Mouse (Mus musculus): ENCODE measurements around the gene Smco3. TPM values are rescaled to one million over a fixed set of nuclear protein-coding genes. Genes with fewer than 3 reads are reported as not detected.
"Not testable (repeated sequence)": the region's sequence is repeated elsewhere in the genome, so short reads cannot be mapped to it uniquely, and the experiment has no call there.

Smco3 gene
- total RNA-seq (2021): 1 to 10 TPM; 2.0 to 4.0 TPM

DNA sequence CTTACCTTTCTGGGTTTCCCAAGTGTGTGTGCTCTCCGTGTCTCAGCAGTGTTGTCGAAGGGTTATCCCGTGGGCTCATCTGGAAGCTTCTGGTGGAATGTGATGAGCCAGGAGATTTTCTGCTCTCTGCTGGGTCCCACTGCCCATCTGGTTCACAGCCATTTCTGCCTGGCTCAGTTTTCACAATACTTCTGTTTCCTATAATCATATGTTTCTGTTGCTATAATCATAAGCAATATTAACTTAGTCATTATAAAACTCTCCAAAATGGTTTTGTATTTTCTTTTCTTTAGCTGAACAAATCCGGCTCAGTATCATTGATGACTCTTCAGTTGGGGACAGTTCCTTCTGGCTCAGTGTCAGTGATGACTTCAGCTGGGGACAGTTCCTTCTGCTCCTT, at the start of gene Smco3:
TSS of gene Smco3 (minus strand) at position 101 of the 400 bp plus-strand sequence.
- intact Hi-C loops (cut with DNase I): no loop called here
- no peak for DNase-seq (ENCODE audit: extremely low spot score in 1 of 2, low spot score in 2 of 2)

DNA sequence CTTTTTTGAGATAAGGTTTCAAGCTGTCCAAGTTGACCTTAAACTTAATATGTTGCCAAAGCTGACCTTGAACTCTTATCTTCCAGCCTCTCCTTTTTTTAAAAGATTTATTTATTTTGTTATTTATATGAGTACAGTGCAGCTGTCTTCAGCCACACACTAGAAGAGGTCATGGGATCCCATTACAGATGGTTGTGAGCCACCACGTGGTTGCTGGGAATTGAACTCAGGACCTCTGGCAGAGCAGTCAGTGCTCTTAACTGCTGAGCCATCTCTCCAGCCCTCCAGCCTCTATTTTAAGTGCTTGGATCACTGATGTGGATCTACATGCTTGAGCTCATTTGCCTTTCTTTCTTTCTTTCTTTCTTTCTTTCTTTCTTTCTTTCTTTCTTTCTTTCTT, 49.5 kb upstream of the Smco3 start:
- intact Hi-C loops (cut with DNase I); DNase-seq (ENCODE audit: extremely low spot score in 1 of 2, low spot score in 2 of 2): not testable (repeated sequence)

DNA sequence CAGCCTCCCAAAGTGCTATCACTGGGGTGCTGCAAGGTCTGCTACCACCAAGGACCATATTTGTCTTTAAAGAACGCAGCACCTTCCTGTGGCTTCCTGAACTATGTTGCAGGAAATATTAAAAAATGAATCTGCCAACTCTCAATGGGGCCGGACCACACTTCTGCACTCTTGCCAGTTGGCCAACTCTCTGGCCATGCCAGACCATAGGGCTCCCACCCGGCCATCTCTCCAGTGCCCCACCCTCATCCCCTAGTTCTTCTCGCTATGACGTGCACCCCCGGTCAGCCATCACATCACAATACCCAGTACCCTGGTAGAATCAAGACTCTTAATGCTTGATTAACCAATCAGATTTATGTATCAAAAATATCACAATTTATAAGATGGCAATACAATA, 48.7 kb upstream of the Smco3 start:
- no peak for DNase-seq (ENCODE audit: extremely low spot score in 1 of 2, low spot score in 2 of 2)
- intact Hi-C loops (cut with DNase I): no loop called here

DNA sequence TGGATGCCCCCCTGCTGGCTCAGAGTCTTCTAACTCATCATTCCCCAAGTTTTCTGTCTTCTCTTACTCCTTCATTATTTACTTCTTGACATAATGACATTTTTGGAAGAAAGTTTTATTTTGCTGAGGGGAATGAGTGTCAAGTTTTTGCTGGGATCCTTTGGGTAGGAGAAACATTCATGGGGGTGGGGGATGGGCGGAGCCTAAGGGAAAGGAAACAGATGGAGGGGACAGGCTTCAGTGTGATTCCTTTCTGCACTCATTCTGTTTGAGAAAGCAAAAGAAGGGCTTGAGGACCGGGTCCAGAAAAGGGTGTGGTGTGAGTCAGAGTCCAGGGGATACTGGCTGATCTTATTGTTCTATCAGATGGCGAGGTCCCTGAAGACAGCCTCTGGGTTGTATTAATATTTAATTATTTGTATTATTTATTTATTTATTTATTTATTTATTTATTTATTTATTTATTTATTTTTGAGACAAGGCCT, 48.2 kb upstream of the Smco3 start:
- intact Hi-C loops (cut with DNase I): no loop called here
- no peak for DNase-seq (ENCODE audit: extremely low spot score in 1 of 2, low spot score in 2 of 2)

- intact Hi-C loops (cut with DNase I): no loop called here
- no peak for DNase-seq (ENCODE audit: extremely low spot score in 1 of 2, low spot score in 2 of 2)
Measured at GRCm38 (mm10) chr6:136881678-136882077, 46.4 kb upstream of the Smco3 start.

GRCm38 (mm10) chr6:136875670-136876069, 40.4 kb upstream of the Smco3 start, which contains the start of gene Mgp:
TSS of gene Mgp (minus strand) at chr6:136875823.
- peak in 1 of 2 experiments; percentile 43 for DNase-seq (ENCODE audit: extremely low spot score in 1 of 2, low spot score in 2 of 2)
- intact Hi-C loops (cut with DNase I): no loop called here

DNA sequence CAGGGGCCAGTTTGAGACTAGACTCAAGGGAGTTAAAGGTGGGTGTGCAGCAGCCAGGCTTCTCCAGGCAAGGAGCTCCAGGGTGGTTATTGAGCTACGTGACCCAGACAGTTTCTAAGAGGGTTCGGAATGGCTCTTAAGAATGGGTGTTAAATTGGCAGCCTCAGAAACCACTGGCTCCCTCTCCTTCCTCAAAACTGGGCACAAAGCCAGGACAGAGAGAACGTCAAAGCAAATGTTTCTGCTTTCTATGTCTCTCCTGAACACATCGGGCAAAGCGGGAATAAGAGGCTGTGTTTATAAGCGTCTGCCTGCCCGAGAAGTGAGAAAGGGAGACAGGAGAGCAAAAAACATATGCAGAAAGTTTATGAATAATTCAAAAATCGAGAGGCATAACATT, 39.3 kb upstream of the Smco3 start:
- intact Hi-C loops (cut with DNase I): no loop called here
- peak; percentile 40 to 43 for DNase-seq (ENCODE audit: extremely low spot score in 1 of 2, low spot score in 2 of 2)

GRCm38 (mm10) chr6:136868921-136869320, 33.7 kb upstream of the Smco3 start:
- intact Hi-C loops (cut with DNase I): loop anchor here (10.0 kb wide), 1 partner anchor 296 kb away; no protein-coding TSS in a partner anchor
- DNase-seq (ENCODE audit: extremely low spot score in 1 of 2, low spot score in 2 of 2): no peak

GRCm38 (mm10) chr6:136866150-136866549, 30.9 kb upstream of the Smco3 start:
- intact Hi-C loops (cut with DNase I): loop anchor here (10.0 kb wide), 1 partner anchor 299 kb away; no protein-coding TSS in a partner anchor
- DNase-seq (ENCODE audit: extremely low spot score in 1 of 2, low spot score in 2 of 2): no peak

DNA sequence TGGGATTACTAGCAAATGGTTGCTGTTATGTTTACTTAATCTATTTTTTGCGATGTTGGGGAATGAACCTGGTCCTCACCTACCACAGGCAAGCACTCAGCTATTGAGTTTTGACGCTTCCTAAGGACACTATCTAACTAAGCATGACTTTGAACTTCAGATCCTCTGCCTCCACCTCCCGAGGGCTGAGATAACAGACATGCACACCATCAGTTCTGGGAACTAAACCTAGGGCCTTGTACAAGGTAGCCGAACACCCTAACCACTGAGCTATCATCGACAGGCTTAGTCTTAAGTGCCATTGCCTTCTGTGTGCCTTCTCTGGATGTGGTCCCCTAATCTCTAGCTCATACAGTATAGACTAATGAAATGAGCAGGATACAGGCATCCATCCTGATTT, 30.1 kb upstream of the Smco3 start:
- DNase-seq (ENCODE audit: extremely low spot score in 1 of 2, low spot score in 2 of 2): no peak
- intact Hi-C loops (cut with DNase I): loop anchor here (10.0 kb wide), 1 partner anchor 299 kb away; no protein-coding TSS in a partner anchor

GRCm38 (mm10) chr6:136861020-136861419, 25.8 kb upstream of the Smco3 start:
- peak; percentile 13 to 46 for DNase-seq (ENCODE audit: extremely low spot score in 1 of 2, low spot score in 2 of 2)
- intact Hi-C loops (cut with DNase I): loop anchor here (5.0 to 10.0 kb wide), 3 partner anchors 106 to 304 kb away; no protein-coding TSS in a partner anchor

- peak in 1 of 2 experiments; percentile 10 for DNase-seq (ENCODE audit: extremely low spot score in 1 of 2, low spot score in 2 of 2)
- intact Hi-C loops (cut with DNase I): no loop called here
Measured at GRCm38 (mm10) chr6:136858420-136858819, 23.2 kb upstream of the Smco3 start.

DNA sequence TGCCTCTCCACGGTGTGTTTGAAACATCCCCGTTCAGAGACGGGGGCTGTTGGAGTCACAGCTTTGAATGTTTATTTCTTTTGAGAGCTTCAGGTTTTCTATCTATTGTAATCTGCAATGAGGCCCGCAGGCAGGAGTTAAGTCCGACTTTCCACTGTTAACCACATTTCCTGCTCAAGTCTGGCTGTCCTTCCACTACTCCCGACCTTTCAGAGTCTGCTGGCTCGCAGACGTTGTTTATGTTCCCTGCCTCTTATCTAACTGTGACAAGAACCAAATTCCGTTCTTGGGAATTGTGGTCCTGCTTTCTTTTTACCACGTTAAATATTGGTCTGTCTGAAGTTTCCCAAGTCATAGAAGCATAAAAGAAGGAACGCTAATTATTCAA, 22.6 kb upstream of the Smco3 start:
- peak in 1 of 2 experiments; percentile 9 for DNase-seq (ENCODE audit: extremely low spot score in 1 of 2, low spot score in 2 of 2)
- intact Hi-C loops (cut with DNase I): no loop called here

DNA sequence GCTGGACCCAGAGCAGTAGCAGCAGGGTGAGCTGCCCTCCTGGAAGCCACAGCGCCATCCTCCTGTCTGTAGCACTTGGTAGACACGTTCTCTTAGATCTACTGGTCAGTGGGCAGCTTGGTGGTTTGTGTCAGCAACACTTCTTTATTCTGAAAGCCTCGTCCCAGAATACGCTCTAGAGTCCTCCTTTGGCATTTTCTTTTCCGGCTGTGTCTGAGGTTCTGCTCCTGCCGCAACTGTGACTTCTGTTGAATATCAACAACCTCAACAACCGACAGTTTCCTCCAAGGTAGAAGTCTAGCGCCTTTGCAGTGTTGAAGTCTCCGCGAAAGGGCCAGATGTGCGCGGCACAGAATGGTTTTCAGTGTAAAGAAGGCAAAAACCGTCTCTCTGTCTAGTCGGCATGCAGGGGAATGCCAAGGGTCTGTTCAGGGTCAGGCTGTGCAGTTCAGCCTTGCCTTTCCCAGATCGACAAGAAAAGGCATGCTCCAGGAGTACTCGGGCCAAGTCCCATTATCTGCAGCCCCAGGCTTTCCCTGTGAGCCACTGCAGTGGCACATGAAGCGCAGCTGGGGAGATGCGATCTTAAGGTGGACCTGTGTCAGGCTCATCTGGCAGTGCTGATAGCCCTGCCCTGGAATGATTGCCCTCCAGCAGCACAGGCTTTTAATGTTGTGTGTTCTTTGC, 22.1 kb upstream of the Smco3 start, which contains the start of gene Art4:
TSS of gene Art4 (minus strand) at position 548 of the 687 bp plus-strand sequence.
- intact Hi-C loops (cut with DNase I): no loop called here
- DNase-seq (ENCODE audit: extremely low spot score in 1 of 2, low spot score in 2 of 2): no peak

GRCm38 (mm10) chr6:136856071-136856636, 20.9 kb upstream of the Smco3 start:
- intact Hi-C loops (cut with DNase I): no loop called here
- peak in 1 of 2 experiments; percentile 5 for DNase-seq (ENCODE audit: extremely low spot score in 1 of 2, low spot score in 2 of 2)

- DNase-seq (ENCODE audit: extremely low spot score in 1 of 2, low spot score in 2 of 2): no peak
- intact Hi-C loops (cut with DNase I): no loop called here
Measured at GRCm38 (mm10) chr6:136855183-136855582, 19.9 kb upstream of the Smco3 start.

DNA sequence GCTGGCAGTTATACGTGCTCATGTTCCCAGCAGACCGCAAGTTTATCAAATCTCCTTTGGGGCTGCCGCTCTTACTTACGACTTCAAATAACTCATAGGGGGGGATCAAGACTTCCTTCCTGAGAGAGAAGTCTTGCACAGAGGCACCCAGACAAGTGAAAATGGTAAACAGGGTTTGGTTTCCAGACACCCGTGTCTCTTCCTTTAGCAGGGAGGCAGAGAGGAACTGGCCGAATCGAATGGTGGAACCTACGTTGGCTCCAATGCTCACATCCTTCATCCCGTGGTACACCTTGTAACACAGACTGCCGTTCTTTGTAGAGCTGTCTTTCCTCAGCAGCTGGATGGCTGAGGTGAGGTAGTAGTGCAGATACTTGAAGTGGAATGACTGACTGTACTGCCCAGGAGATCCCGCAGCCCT, 19.1 kb upstream of the Smco3 start:
- DNase-seq (ENCODE audit: extremely low spot score in 1 of 2, low spot score in 2 of 2): no peak
- intact Hi-C loops (cut with DNase I): no loop called here

- intact Hi-C loops (cut with DNase I): no loop called here
- DNase-seq (ENCODE audit: extremely low spot score in 1 of 2, low spot score in 2 of 2): no peak
Measured at GRCm38 (mm10) chr6:136852762-136853161, 17.5 kb upstream of the Smco3 start.

- intact Hi-C loops (cut with DNase I): no loop called here
- DNase-seq (ENCODE audit: extremely low spot score in 1 of 2, low spot score in 2 of 2): no peak
Measured at GRCm38 (mm10) chr6:136852348-136852747, 17.1 kb upstream of the Smco3 start.

- intact Hi-C loops (cut with DNase I): no loop called here
- DNase-seq (ENCODE audit: extremely low spot score in 1 of 2, low spot score in 2 of 2): no peak
Measured at GRCm38 (mm10) chr6:136850267-136850666, 15.0 kb upstream of the Smco3 start.
